Mouse (Mus musculus) small intestine, adult 2 months (tissue): ENCODE results near the gene Gm45234. TPM values are rescaled to one million over a fixed set of nuclear protein-coding genes. Genes with fewer than 3 reads are reported as not detected.
"Not testable (repeated sequence)": the region's sequence is repeated elsewhere in the genome, so short reads cannot be mapped to it uniquely, and the experiment has no call there.

Experiments used
- H3K27ac ChIP-seq: fragments of 200-500 bp; 2 replicates; pipeline ENCODE4 v1.5.1; 2012; ENCODE audit warnings: low read depth, low read length, control low read depth, inconsistent platforms; ENCODE audit not compliant: insufficient read depth
- H3K27me3 ChIP-seq: fragments of 200-500 bp; 2 replicates; pipeline ENCODE4 v1.6.1; 2012; ENCODE audit warnings: mild to moderate bottlenecking, moderate library complexity, low read length, inconsistent platforms; ENCODE audit not compliant: control insufficient read depth, insufficient read depth
- H3K36me3 ChIP-seq: fragments of 200-500 bp; 2 replicates; pipeline ENCODE4 v1.6.1; 2012; ENCODE audit warnings: mild to moderate bottlenecking, low read length, control low read depth, inconsistent platforms; ENCODE audit not compliant: control insufficient read depth, insufficient read depth
- H3K4me1 ChIP-seq: fragments of 200-500 bp; 2 replicates; pipeline ENCODE4 v1.6.1; 2012; ENCODE audit warnings: low read length, inconsistent platforms, mixed read lengths; ENCODE audit not compliant: control insufficient read depth, insufficient read depth, insufficient read length
- H3K4me3 ChIP-seq: fragments of 200-500 bp; 2 replicates; pipeline ENCODE4 v1.5.1; 2012; ENCODE audit warnings: low read depth, mild to moderate bottlenecking, control low read depth, inconsistent platforms, low read length, moderate library complexity
- CTCF ChIP-seq: fragments of 200-500 bp; IDR thresholded peaks from 2 replicates; pipeline ENCODE4 v1.5.1; 2012; ENCODE audit warnings: low read depth, mild to moderate bottlenecking, control low read depth, inconsistent platforms, low read length, moderate library complexity, mixed read lengths; ENCODE audit not compliant: insufficient replicate concordance, insufficient read length; ENCODE audit errors: extremely low read depth
- POLR2A ChIP-seq: fragments of 200-500 bp; IDR thresholded peaks from 2 replicates; pipeline ENCODE4 v1.6.1; 2012; ENCODE audit warnings: low read depth, mild to moderate bottlenecking, control low read depth, inconsistent platforms, low read length, moderate library complexity
- WGBS: fragments of 180-500 bp; shearing (Covaris S2); methylation state at CpG from one replicate; pipeline ENCODE4 v1.1.7; 2018; 5-methylcytosine and 5-hydroxymethylcytosine counted together
- polyA plus RNA-seq: library from polyadenylated mRNA; depleted of rRNA; stranded (reverse); fragments of >200 nt; gene quantifications from 2 replicates; pipeline ENCODE4 v1.2.3, GENCODE M21; 2012; rRNA removed

The Gm45234 gene
- polyA plus RNA-seq: not detected in 2 replicates

DNA sequence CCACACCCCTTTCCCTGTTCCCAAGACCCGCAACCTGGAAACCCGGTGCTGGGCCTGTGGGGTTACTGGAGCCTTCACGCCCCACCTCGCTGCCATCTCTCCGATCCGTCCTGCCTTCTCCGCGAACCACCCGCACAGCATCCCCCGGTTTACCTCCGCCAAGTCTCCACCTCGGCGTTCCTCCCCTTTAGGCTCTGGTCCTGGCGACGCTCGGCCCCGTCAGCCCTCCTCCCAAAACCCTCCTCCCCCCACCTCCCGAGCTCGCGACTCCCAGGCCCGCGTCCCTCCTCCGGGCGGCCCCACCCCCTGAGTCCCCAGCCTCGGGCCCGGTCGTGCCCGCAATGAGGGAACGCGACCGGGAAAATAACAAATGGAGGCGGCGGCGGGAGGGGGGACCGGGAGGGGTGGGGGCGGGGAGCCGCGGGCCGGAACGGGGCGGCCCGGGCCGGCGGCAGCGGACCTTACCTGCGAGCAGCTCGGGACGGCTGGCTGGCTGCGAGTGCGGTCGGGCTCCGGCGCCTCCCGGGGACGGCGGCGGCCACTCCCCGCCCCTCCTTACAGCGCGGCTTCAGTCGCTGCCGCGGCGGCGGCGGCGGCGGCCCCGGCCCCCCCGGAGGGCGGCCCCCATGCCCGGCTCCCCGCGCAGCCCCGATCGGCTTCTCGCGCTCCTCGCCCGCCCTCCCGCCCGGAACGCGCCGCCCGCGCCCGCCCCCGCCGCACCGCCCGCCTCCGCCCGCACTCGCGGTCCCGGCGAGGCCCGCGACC lies at the start of gene Gm45234, which contains the start of gene Atn1:
Gm45234 (minus strand) TSS at position 191 of the 765 bp plus-strand sequence.
Atn1 (minus strand) TSS at position 694 of the 765 bp plus-strand sequence.
- 1% methylated on average over 88 of the region's 100 CpGs for whole genome bisulfite sequencing

DNA sequence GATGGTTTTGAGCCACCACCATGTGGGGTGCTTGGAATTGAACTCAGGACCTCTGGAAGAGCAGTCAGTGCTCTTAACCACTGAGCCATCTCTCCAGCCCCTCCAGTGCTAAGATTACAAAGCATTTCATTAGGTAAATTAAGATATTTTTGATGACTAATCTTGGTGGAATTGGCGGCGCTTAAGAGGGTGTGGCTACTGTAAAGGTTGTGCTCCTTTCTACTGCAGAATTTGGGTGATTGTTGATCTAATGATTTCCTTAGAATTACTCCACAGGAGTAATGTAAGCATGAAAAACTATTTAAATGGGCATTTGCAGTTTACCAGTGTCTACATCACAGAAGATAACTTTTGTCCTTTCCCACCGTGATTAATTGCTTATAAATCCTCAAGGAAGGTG lies 48.5 kb upstream of the Gm45234 start:
- Histone ChIP-seq H3K36me3 (no peaks in the 10 kb centered on the region), H3K4me1 (peaks cover 14% of the 10 kb centered on the region), H3K27ac (no peak overlapping the region), H3K27me3 (no peaks in the 10 kb centered on the region), H3K4me3 (no peak overlapping the region)
- WGBS: 65% methylated on average over 3 of the region's 3 CpGs
- TF ChIP-seq POLR2A: no peak
- no peak for TF ChIP-seq CTCF

More for the DNA sequence above, at the start of gene Gm45234, which contains the start of gene Atn1:
- H3K27me3 ChIP-seq: no peaks in the 10 kb centered on the region
- H3K4me1 ChIP-seq: peaks cover 8% of the 10 kb centered on the region
- peak within 1 kb of the TSS; percentile 86 for H3K4me3 ChIP-seq
- H3K36me3 ChIP-seq: no peaks in the 10 kb centered on the region
- no peak for TF ChIP-seq CTCF
- TF ChIP-seq POLR2A: no peak; the same call in 1 of the 2 replicates
- H3K27ac ChIP-seq: peak within 1 kb of the TSS; percentile 51

DNA sequence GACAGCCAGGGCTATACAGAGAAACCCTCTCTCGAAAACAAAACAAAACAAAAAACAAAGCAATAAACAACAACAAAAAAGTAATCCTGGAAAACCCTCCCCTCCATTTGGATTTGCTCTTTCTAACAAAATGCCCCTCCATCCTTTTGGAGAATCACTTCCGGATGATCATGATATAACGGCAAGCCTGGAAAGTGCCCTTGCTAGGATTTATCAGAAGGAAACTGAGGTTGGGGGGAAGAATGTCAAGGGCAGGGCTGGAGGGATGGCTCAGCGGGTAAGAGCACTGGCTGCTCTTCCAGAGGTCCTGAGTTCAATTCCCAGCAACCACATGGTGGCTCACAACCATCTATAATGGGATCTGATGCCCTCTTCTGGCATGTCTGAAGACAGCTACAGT lies 47.9 kb upstream of the Gm45234 start:
- H3K4me3 ChIP-seq, H3K27me3 ChIP-seq, H3K27ac ChIP-seq, H3K36me3 ChIP-seq: not testable (repeated sequence)
- 95% methylated on average over 4 of the region's 4 CpGs for WGBS
- peaks cover 14% of the 10 kb centered on the region for H3K4me1 ChIP-seq

DNA sequence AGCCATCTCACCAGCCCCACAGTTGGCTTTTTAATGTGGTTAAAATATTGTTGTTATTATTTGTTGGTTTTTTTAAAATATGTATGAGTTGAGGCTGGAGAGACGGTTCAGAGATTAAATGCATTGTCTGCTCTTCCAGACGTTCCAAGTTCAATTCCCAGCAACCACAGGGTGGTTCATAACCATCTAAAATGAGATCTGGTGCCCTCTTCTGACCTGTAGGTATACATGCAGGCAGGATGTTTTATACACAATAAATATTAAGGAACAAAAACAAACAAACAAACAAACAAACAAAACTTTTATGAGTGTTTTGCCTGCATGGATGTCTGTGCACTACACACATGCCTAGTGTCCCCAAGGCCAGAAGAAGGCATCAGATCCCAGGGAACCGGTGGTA lies 47.2 kb upstream of the Gm45234 start:
- Histone ChIP-seq H3K36me3 (no peaks in the 10 kb centered on the region), H3K27me3 (no peaks in the 10 kb centered on the region), H3K27ac (no peak overlapping the region), H3K4me3 (no peak overlapping the region), H3K4me1 (peaks cover 12% of the 10 kb centered on the region)
- WGBS: 81% methylated on average over 3 of the region's 3 CpGs
- TF ChIP-seq POLR2A: no peak

DNA sequence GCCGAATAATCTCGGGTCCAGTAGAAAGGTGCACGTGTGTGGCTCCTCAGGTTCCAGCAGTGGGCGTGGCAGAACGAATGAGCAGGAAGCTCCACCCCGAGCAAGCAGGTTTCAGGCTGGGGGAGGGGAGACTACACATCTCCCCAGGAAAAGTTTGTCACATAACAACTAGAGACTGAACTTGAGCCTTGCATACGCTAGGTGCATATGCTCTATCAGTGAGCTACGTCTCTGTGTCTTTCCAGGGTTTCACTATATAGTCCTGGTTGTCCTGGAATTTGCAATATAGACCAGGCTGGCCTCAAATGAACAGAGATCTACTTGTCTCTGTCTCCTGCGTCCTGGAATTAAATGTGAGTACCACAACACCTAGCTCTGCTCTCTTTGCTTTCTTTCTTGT lies 46.6 kb upstream of the Gm45234 start:
- WGBS: 13% methylated on average over 7 of the region's 9 CpGs
- not testable (repeated sequence) for H3K4me3 ChIP-seq, H3K36me3 ChIP-seq, H3K4me1 ChIP-seq, H3K27me3 ChIP-seq
- peak overlapping the region; percentile 74 for H3K27ac ChIP-seq

DNA sequence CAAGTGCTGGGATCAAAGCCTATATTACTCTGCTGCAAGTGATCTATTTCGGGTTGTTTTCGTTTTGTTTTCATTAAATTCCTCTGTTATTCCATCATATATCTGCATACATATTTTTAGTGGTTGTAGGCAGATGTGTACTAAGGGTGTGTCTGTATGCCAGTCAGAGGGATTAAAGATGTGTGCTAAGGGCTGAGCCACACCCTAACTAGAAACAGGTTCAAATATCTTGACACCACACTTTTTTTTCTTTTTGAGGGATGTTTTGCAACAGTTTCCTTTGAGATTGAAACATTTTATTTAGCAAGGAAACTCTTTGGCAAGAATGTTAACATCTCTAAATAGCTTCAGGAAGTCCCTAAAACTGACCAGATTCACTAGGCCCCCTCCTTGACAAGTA lies 40.4 kb upstream of the Gm45234 start:
- no peak overlapping the region for H3K4me3 ChIP-seq
- WGBS: 38% methylated on average over 2 of the region's 2 CpGs
- no peaks in the 10 kb centered on the region for H3K4me1 ChIP-seq
- no peak overlapping the region for H3K27ac ChIP-seq
- TF ChIP-seq CTCF: no peak
- no peak for TF ChIP-seq POLR2A
- H3K27me3 ChIP-seq: no peaks in the 10 kb centered on the region
- no peaks in the 10 kb centered on the region for H3K36me3 ChIP-seq

DNA sequence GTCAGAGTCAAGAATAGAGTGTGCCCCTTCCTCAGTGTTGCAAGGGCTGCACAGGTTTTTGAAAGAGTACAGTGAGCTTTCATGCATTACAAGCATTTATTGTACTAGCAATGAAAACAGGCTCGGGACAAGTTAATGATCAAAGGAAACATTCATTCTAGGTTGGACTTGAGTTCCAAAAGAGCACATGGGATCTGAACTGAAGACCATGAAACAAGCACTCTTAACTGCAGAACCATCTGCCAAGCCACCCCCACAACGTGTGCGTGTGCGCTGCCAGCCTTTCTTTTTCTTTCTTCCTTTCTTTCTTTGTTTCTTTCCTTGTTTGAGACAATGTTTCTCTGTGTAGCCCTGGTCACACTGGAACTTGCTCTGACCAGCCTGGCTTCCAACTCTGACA lies 40.0 kb upstream of the Gm45234 start:
- no peak for TF ChIP-seq CTCF
- no peak for TF ChIP-seq POLR2A
- no peak overlapping the region for H3K27ac ChIP-seq

More for the DNA sequence above, 40.0 kb upstream of the Gm45234 start:
- Histone ChIP-seq H3K4me3 (no peak overlapping the region), H3K4me1 (no peaks in the 10 kb centered on the region), H3K27me3 (no peaks in the 10 kb centered on the region), H3K36me3 (no peaks in the 10 kb centered on the region)
- 33% methylated on average over 4 of the region's 4 CpGs for WGBS
